Mouse (Mus musculus): Measurements from ENCODE around the gene Lrp3. TPM values are rescaled to one million over a fixed set of nuclear protein-coding genes. Genes with fewer than 3 reads are reported as not detected.

Lrp3 gene
- polyA plus RNA-seq, 1 experiment from 2014 or later = 9.6 TPM

DNA sequence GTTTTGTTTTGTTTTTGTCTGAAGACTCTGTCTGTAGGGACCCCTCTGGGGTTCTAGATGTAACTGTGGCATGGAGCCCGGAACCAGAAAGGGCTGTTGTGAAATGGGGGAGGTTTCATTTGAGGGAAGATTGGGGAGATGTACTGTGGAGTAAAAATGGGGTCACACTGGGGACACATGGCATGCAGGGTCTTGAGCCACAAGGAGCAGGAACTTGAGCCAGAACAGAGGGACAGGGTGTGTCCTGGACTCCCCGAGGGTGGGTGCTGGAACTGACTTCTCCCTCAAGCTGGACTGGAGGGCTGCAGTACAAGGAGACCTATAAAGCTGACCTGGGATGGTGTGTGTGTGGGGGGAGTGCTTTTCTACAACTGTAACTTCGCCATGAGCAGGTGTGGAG, 57.8 kb downstream of the Lrp3 start:
- Histone ChIP-seq H3K36me3 (no peaks in the 10 kb centered on the region), H3K9ac (no peak overlapping the region), H3K4me2 (replicated peaks) (no peak overlapping the region), H3K27ac (no peak overlapping the region), H3K4me1 (peaks cover 1% of the 10 kb centered on the region; the same call in 1 of the 2 replicates), H3K4me3 (no peak overlapping the region), H3K27me3 (peaks cover 11% of the 10 kb centered on the region; the same call in 1 of the 2 replicates), H3K9me3 (no peaks in the 10 kb centered on the region)
- no peak for ATAC-seq (ENCODE audit: low FRiP score, low read depth)
- 68% methylated on average over 2 of the region's 3 CpGs for WGBS

- Histone ChIP-seq H3K27ac (no peak overlapping the region), H3K4me3 (no peak overlapping the region), H3K4me2 (replicated peaks) (no peak overlapping the region), H3K9ac (no peak overlapping the region), H3K36me3 (no peaks in the 10 kb centered on the region), H3K4me1 (peaks cover 7% of the 10 kb centered on the region; the same call in 1 of the 2 replicates), H3K9me3 (no peaks in the 10 kb centered on the region), H3K27me3 (peaks cover 11% of the 10 kb centered on the region; the same call in 1 of the 2 replicates)
- WGBS = 67% methylated on average over 16 of the region's 16 CpGs
- no peak for ATAC-seq (ENCODE audit: low FRiP score, low read depth)
Measured at GRCm38 (mm10) chr7:35156561-35157477, 58.5 kb downstream of the Lrp3 start.

DNA sequence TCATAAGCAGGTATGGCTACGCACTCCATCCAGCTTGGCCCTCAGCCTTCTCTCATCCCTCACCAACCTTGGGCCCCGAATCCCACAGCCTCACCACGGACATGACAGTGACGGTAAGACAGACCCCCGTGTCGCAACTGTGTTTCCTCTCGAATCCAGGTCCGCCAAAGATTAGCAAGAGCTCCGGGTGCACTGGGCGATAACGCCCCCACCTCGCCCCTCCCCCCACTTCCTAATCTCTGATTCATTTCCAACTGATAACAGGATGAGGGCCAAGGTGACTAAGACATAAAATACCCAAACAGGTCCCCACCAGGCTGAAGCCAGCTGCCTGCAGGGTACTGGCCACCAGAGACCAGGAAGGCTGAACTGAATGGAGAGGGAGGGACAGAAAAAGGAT, 60.8 kb downstream of the Lrp3 start:
- no peak overlapping the region for H3K27ac ChIP-seq
- 80% methylated on average over 12 of the region's 12 CpGs for WGBS
- H3K36me3 ChIP-seq = no peaks in the 10 kb centered on the region
- H3K4me1 ChIP-seq = peaks cover 16% of the 10 kb centered on the region
- no peaks in the 10 kb centered on the region for H3K9me3 ChIP-seq
- peaks cover 11% of the 10 kb centered on the region; the same call in 1 of the 2 replicates for H3K27me3 ChIP-seq
- H3K4me2 ChIP-seq (replicated peaks) = no peak overlapping the region
- ATAC-seq (ENCODE audit: low FRiP score, low read depth) = no peak
- H3K9ac ChIP-seq = no peak overlapping the region
- H3K4me3 ChIP-seq = no peak overlapping the region

DNA sequence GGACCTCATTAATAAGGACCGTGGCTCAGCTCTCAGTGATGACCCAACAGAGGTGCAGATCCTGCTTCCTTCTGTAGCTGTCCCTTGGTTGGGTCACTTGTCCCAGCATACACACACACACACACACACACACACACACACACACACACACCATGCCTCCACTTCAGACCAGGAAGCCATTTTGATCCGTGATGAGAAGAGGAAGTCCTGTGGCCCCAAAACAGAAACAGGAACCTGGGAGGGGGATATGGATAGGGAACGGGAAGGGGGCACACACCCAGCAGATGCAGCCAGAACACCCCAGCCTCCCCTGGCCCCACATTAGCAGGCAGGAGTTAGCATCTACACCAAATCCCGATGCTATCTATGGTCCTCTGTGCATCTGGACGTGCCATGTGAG, 64.4 kb downstream of the Lrp3 start:
- H3K4me3 ChIP-seq = no peak overlapping the region
- no peak overlapping the region for H3K27ac ChIP-seq
- H3K27me3 ChIP-seq = peaks cover 2% of the 10 kb centered on the region; the same call in 1 of the 2 replicates
- H3K36me3 ChIP-seq = no peaks in the 10 kb centered on the region
- no peak for ATAC-seq (ENCODE audit: low FRiP score, low read depth)
- H3K9ac ChIP-seq = no peak overlapping the region
- no peaks in the 10 kb centered on the region for H3K9me3 ChIP-seq
- WGBS = 71% methylated on average over 5 of the region's 5 CpGs
- peaks cover 20% of the 10 kb centered on the region for H3K4me1 ChIP-seq
- H3K4me2 ChIP-seq (replicated peaks) = no peak overlapping the region

Other genes starting within 250 kb of the Lrp3 start
- 42.5 and 45.6 TPM in 2 replicates for gene Cebpg, start 158.9 kb downstream of the Lrp3 start, polyA plus RNA-seq (2015; fragmentation: Nextera tagmentation; extraction: Ambion mirVana)
- gene Cebpa, start 96.2 kb downstream of the Lrp3 start, polyA plus RNA-seq (2015; fragmentation: Nextera tagmentation; extraction: Ambion mirVana) = 2.0 and 2.2 TPM in 2 replicates
- 1.4 and 2.0 TPM in 2 replicates for gene Slc7a10, start 29.1 kb downstream of the Lrp3 start, polyA plus RNA-seq (2015; fragmentation: Nextera tagmentation; extraction: Ambion mirVana)
- 20.0 and 20.9 TPM in 2 replicates for gene Gpatch1, start 102.9 kb upstream of the Lrp3 start, polyA plus RNA-seq (2015; fragmentation: Nextera tagmentation; extraction: Ambion mirVana)
- gene Rhpn2, start 118.7 kb upstream of the Lrp3 start, polyA plus RNA-seq (2015; fragmentation: Nextera tagmentation; extraction: Ambion mirVana) = 2.6 and 2.7 TPM in 2 replicates
- gene Faap24, start 181.3 kb upstream of the Lrp3 start, polyA plus RNA-seq (2015; fragmentation: Nextera tagmentation; extraction: Ambion mirVana) = 16.7 and 17.3 TPM in 2 replicates
- gene Cep89, start 181.5 kb upstream of the Lrp3 start, polyA plus RNA-seq (2015; fragmentation: Nextera tagmentation; extraction: Ambion mirVana) = 47.1 and 47.4 TPM in 2 replicates
- 0.28 and 0.33 TPM in 2 replicates for gene Slc7a9, start 233.3 kb upstream of the Lrp3 start, polyA plus RNA-seq (2015; fragmentation: Nextera tagmentation; extraction: Ambion mirVana)